Mouse (Mus musculus) heart, embryonic 14.5 days (tissue): ENCODE measurements around the gene Pccb. TPM values are rescaled to one million over a fixed set of nuclear protein-coding genes. Genes with fewer than 3 reads are reported as not detected.

Source experiments
- ATAC-seq: fragments of 200-750 bp; cut with Nextera tagmentation; 2 replicates; pipeline ENCODE4 v1.8.0; 2017; ENCODE audit warnings: low read depth, moderate TSS enrichment; ENCODE audit not compliant: insufficient number of reproducible peaks, insufficient read depth, low FRiP score
- H3K27ac ChIP-seq, 2 experiments: fragments of 200-500 bp in 1 of 2; fragments of 300-500 bp in 1 of 2; sonication (generic) in 1 of 2; replicated peaks in 1 of 2; 2 replicates each; pipeline ENCODE4 v1.5.1; 2012 to 2014; ENCODE audit warnings: low read depth in 2 of 2, low read length in 2 of 2, control low read depth in 1 of 2, mild to moderate bottlenecking in 1 of 2, mixed read lengths in 1 of 2; ENCODE audit not compliant: control insufficient read depth in 1 of 2, insufficient read depth in 1 of 2
- H3K27me3 ChIP-seq: fragments of 300-500 bp; sonication (generic); 2 replicates; pipeline ENCODE4 v1.6.1; 2014; ENCODE audit warnings: mild to moderate bottlenecking, low read length, control low read depth; ENCODE audit not compliant: control insufficient read depth, insufficient read depth
- H3K36me3 ChIP-seq: fragments of 300-500 bp; sonication (generic); 2 replicates; pipeline ENCODE4 v1.6.1; 2014; ENCODE audit warnings: mild to moderate bottlenecking, control low read depth, low read length, mixed read lengths; ENCODE audit not compliant: control insufficient read depth, insufficient read depth
- H3K4me1 ChIP-seq, 2 experiments: fragments of 200-500 bp in 1 of 2; fragments of 300-500 bp in 1 of 2; sonication (generic) in 1 of 2; 2 replicates each; pipeline ENCODE4 v1.6.1; 2012 to 2014; ENCODE audit warnings: low read length in 2 of 2, control low read depth in 1 of 2, mixed read lengths in 1 of 2; ENCODE audit not compliant: control insufficient read depth in 2 of 2, insufficient read depth in 2 of 2
- H3K4me2 ChIP-seq: fragments of 300-500 bp; sonication (generic); 2 replicates; pipeline ENCODE4 v1.6.1; 2014; ENCODE audit warnings: mild to moderate bottlenecking, low read length
- H3K4me3 ChIP-seq, 2 experiments: fragments of 200-500 bp in 1 of 2; fragments of 300-500 bp in 1 of 2; sonication (generic) in 1 of 2; 2 replicates each; pipeline ENCODE4 v1.5.1; 2012 to 2014; ENCODE audit warnings: low read length in 2 of 2, mild to moderate bottlenecking in 2 of 2, control low read depth in 1 of 2, low read depth in 1 of 2, moderate library complexity in 1 of 2; ENCODE audit not compliant: control insufficient read depth in 1 of 2, insufficient read depth in 1 of 2
- H3K9ac ChIP-seq: fragments of 300-500 bp; sonication (generic); 2 replicates; pipeline ENCODE4 v1.6.1; 2014; ENCODE audit warnings: mild to moderate bottlenecking, low read length
- H3K9me3 ChIP-seq: fragments of 300-500 bp; sonication (generic); 2 replicates; pipeline ENCODE4 v1.6.1; 2016; ENCODE audit warnings: low read length, control low read depth; ENCODE audit not compliant: control insufficient read depth
- WGBS: fragments of 180-500 bp; shearing (Covaris S2); extraction: QIAGEN DNeasy Blood & Tissue Kit; methylation state at CpG from one replicate; pipeline ENCODE4 v1.1.7; 2014; 5-methylcytosine and 5-hydroxymethylcytosine counted together
- polyA plus RNA-seq: library from polyadenylated mRNA; unstranded; fragments of >200 nt; fragmentation: Nextera tagmentation; extraction: Ambion mirVana; gene quantifications from 2 replicates; pipeline ENCODE4 v1.2.1, GENCODE M21; 2014

Pccb gene
- polyA plus RNA-seq, 1 experiment from 2014 or later, result 30.4 TPM

DNA sequence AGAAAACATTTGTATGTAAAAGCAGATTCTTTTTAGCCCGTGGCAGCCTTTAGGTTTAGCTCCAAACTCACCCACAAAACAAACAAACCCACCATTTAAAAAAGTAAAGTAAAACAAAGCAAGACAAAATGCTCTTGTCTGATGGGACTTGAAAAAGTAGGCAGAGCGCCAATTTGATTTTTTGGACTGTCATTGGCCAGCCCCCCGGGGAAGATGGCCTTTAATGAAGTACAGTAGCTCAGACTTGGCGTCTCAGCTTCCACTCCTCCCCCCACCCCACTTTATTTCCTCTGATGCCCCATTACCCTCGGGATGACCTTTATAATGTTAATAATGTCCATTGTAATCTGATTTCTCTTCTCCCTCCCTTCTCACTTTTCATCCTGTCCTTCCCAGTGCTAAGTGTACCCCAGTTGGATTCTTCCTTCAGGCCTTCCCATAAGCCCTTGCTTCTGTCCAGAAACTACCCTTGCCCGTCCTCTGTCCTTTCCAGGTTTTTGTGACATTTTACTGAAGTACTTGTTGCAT is 27.6 kb upstream of the Pccb start:
- Histone ChIP-seq H3K9me3 (0 out of 2 replicates have a peak, but pooled peaks cover 1% of the 10 kb centered on the region), H3K4me3 (no peak overlapping the region), H3K36me3 (no peaks in the 10 kb centered on the region), H3K4me2 (no peak overlapping the region), H3K27me3 (no peaks in the 10 kb centered on the region), H3K9ac (no peak overlapping the region), H3K27ac (no peak overlapping the region), H3K4me1 (no peaks in the 10 kb centered on the region)
- WGBS, result 76% methylated on average over 6 of the region's 6 CpGs
- ATAC-seq, result no peak

DNA sequence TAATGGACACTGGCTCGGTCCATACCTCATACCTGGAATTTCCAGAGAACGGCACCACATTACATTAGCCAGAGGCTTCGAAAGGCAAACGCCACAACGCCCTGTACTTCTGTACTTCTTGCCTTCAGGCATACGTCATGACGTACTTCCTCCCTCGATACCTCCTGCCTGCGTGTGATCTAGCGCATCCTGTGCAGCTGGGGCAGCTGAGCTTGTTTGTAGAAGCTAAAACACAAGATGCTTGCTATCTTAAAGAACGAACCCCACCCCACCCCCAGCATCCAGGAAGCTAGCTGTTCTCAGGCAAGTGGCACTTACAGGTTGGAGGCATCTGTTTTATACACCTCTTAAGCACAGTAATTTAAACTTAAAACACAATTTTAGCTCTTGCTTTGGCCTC is 26.3 kb upstream of the Pccb start:
- 70% methylated on average over 11 of the region's 11 CpGs for WGBS
- Histone ChIP-seq H3K27me3 (no peaks in the 10 kb centered on the region), H3K9ac (no peak overlapping the region), H3K4me1 (no peaks in the 10 kb centered on the region), H3K27ac (no peak overlapping the region), H3K9me3 (no peaks in the 10 kb centered on the region), H3K4me2 (no peak overlapping the region), H3K4me3 (no peak overlapping the region), H3K36me3 (no peaks in the 10 kb centered on the region)
- ATAC-seq, result no peak

DNA sequence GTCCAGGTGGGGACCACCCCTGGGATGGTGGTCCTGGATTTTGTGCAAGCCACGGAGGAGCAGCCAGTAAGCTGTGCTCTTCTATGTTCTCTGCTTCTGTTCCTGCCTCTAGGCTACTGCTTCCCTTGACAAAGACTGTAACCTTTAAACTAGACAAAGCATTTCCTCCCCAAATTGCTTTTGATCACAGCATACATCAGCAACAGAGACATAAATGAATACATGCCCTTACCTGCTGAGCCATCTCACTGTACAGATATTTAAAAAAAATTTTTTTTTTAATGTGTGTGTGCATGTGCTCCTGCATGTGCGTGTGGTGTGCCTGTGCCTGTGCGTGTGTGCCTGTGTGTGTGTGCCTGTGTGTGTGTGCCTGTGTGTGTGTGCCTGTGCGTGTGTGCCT is 22.5 kb upstream of the Pccb start:
- Histone ChIP-seq H3K9ac (no peak overlapping the region), H3K27me3 (no peaks in the 10 kb centered on the region), H3K4me1 (no peaks in the 10 kb centered on the region), H3K9me3 (no peaks in the 10 kb centered on the region), H3K27ac (no peak overlapping the region), H3K4me3 (no peak overlapping the region), H3K4me2 (no peak overlapping the region), H3K36me3 (no peaks in the 10 kb centered on the region)
- WGBS, result 92% methylated on average over 4 of the region's 4 CpGs
- no peak for ATAC-seq

DNA sequence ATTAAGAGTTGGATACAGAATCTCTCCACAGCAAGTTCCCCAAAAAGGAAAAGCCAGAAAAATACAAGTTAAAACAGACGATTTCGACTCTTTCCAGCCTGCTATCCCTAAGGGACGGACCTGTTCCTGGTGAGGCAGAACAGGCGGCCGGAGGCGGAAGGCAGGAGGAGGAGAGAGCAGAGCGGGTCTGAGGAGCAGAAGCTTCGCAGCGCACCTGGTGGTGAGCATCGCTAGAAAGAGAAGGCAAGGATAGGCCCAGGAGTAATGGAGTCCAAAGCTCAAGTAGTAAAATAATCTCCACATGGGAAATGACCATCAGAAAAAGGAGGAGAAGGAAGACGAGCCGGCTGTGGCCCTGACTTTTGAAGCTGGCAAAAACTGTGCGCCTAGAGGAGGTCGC is 18.6 kb upstream of the Pccb start:
- Histone ChIP-seq H3K9ac (no peak overlapping the region), H3K4me1 (no peaks in the 10 kb centered on the region), H3K4me3 (no peak overlapping the region), H3K27ac (no peak overlapping the region), H3K4me2 (no peak overlapping the region), H3K9me3 (no peaks in the 10 kb centered on the region), H3K27me3 (no peaks in the 10 kb centered on the region), H3K36me3 (no peaks in the 10 kb centered on the region)
- WGBS, result 63% methylated on average over 14 of the region's 14 CpGs
- ATAC-seq, result no peak

DNA sequence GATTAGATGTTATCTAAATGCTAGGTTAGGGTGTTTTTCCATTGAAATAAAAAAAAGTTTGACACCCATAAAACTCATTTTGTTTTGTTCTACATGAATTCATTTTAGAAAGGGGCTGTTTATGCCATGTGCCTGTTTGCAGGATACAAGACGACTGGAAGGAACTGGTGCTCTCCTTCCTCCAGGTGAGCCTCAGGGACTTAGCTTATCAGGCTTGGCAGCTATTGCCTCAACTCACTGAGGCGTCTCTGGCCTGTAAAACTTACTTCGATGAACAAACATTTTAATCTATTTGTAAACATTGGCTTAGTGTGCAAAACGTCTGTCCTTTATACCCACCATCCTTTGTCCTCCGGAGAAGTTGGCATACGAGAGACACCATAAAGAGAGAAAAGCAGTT is 18.0 kb upstream of the Pccb start:
- Histone ChIP-seq H3K9ac (no peak overlapping the region), H3K4me1 (no peaks in the 10 kb centered on the region), H3K27ac (no peak overlapping the region), H3K9me3 (no peaks in the 10 kb centered on the region), H3K4me3 (no peak overlapping the region), H3K27me3 (no peaks in the 10 kb centered on the region), H3K36me3 (no peaks in the 10 kb centered on the region), H3K4me2 (no peak overlapping the region)
- ATAC-seq, result no peak
- 59% methylated on average over 6 of the region's 6 CpGs for WGBS

DNA sequence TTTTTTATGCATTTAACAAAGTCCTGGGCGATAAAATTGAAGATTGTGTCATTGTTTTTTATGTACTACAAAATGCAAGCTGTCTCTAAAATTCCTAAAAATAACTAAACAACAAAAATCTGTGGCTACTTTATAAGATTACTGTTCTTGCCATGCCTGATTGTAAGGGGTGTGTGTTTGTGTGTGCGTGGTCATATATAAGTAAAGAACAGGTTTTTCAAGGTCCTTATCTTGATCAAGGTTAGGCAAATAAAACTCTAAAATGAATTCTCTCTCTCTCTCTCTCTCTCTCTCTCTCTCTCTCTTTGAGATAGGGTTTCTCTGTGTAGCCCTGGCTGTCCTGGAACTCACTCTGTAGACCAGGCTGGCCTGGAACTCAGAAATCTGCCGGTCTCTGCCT is 17.3 kb upstream of the Pccb start:
- WGBS, result 82% methylated on average over 3 of the region's 3 CpGs
- no peak for ATAC-seq
- Histone ChIP-seq H3K9me3 (no peaks in the 10 kb centered on the region), H3K36me3 (no peaks in the 10 kb centered on the region), H3K4me1 (no peaks in the 10 kb centered on the region), H3K9ac (no peak overlapping the region), H3K27me3 (no peaks in the 10 kb centered on the region), H3K27ac (no peak overlapping the region), H3K4me2 (no peak overlapping the region), H3K4me3 (no peak overlapping the region)

DNA sequence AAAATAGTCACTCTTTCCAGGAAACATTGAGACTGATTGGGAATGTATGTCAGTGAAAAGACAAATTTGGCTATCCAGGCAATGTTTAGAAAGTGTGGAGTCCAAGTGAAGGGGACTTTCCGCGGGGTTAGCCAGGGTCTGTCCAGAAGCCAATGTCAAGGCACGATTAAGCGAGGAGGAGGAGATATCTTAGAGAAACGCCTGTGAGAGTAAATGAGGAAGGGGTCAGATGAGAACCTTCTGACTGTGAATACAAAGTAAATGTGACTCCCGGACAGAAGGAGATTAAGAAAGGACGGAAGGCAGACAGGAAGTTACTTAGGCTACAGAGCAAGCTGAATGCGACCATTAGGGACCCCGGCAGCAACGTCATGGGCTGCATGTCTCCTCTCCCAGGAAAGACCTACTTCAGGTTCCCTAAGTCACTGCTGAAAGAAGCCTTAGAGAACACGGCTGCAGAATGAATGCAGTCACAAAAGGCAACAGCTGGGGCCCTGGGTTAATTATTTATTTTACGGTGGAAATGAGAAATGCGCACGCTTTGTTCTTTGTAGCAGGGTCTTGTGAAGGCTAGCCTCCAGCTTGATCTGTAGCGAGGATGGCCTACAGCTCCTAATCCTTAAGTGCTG is 11.1 kb upstream of the Pccb start:
- Histone ChIP-seq H3K4me2 (peak overlapping the region; percentile 13; the same call in 1 of the 2 replicates), H3K4me3 (no peak overlapping the region), H3K36me3 (no peaks in the 10 kb centered on the region), H3K27me3 (no peaks in the 10 kb centered on the region), H3K4me1 (no peaks in the 10 kb centered on the region; a peak in 1 of 4 replicates), H3K9me3 (0 out of 2 replicates have a peak, but pooled peaks cover 5% of the 10 kb centered on the region), H3K9ac (no peak overlapping the region), H3K27ac (no peak overlapping the region)
- no peak for ATAC-seq
- WGBS, result 64% methylated on average over 15 of the region's 15 CpGs

DNA sequence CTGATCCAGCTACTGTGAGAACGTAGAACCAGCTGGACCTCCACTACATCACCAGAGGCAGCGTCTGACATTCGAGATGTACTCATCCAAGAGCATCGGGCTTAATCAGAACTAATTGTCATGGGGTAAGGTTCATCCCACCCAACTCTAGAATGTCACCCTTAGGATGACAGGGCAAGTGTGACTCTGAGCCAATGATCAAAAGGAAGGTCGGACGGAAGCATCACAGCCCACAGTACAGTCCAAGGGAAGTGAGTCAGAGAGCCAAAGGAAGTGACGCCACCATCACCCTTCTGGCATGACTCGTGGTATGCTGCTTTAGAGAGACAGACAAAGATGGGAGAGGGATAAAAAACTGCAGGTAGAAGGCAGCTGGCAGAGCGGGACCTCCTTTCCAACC is 7.6 kb upstream of the Pccb start:
- Histone ChIP-seq H3K9ac (no peak overlapping the region), H3K27me3 (no peaks in the 10 kb centered on the region), H3K27ac (no peak overlapping the region), H3K9me3 (0 out of 2 replicates have a peak, but pooled peaks cover 5% of the 10 kb centered on the region), H3K4me3 (no peak overlapping the region), H3K4me2 (no peak overlapping the region), H3K4me1 (no peaks in the 10 kb centered on the region; a peak in 1 of 4 replicates), H3K36me3 (no peaks in the 10 kb centered on the region)
- 79% methylated on average over 9 of the region's 9 CpGs for WGBS
- no peak for ATAC-seq
